ENCODE assay signal across 16 mouse cellular contexts in genomic region chr9:83579049-83579448, GRCm38 (mm10).
"Had no signal": no experiment of that assay in that cellular context is flagged by ENCODE, and none has a peak within 500 bp of the region (broad histone marks: within the 10 kb centered on the region; RNA-seq: fewer than 3 reads in every experiment).

No protein-coding gene starts in this region.

- H3K4me3 ChIP-seq: neural tube, embryonic 12.5 days; neural tube, embryonic 13.5 days; neural tube, embryonic 15.5 days; stomach, embryonic 15.5 days had no signal

- DNase-seq: retina, postnatal 1 day; right cerebral cortex, adult 18-20 months; right cerebral cortex, postnatal 14 days; right cerebral cortex, postnatal 25 days; right cerebral cortex, postnatal 4 days; spleen, adult 18-20 months; thymus, adult 18-20 months; thymus, adult 2 months; thymus, postnatal 14 days; thymus, postnatal 25 days; thymus, postnatal 36 days; thymus, postnatal 4 days had no signal

- H3K4me2 ChIP-seq: neural tube, embryonic 12.5 days; neural tube, embryonic 13.5 days; neural tube, embryonic 15.5 days; stomach, embryonic 15.5 days had no signal

- H3K36me3 ChIP-seq: neural tube, embryonic 12.5 days; neural tube, embryonic 13.5 days; neural tube, embryonic 15.5 days; stomach, embryonic 15.5 days had no signal

- H3K27me3 ChIP-seq: neural tube, embryonic 12.5 days; neural tube, embryonic 13.5 days; neural tube, embryonic 15.5 days; stomach, embryonic 15.5 days had no signal
